Mouse (Mus musculus): Measurements from ENCODE around the gene Irx5.

Irx5 gene

DNA sequence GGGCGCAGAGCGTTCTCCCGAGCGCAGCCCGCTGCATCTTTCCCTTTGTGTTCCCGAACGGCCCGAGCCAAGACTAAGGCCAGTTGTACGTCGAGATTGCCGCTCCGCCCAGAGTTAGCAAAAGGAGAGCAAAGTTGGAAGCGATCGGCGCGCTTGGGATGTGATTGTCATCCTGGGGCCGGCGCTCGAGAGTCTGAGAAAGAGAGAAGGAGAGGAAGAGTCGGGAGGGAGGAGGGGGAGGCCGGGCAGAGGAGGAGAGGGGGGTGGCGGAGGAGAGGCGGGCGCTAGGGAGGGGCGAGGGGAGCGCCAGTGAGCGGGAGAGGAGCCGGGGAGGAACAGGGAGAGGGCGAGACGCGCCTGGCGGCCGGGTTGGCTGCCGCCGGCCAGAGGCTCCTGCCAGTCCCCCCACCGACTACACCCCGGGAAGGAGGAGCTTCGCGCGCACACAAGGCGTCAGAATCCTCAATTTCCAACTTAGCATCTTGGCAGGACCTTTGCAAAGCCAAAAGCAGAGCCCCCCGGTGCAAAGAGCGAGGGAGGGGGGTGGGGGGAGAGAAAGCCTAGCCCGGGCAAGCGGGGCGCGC is at the start of gene Irx5:
Gene Irx5 (plus strand): TSS at position 228 of the 584 bp plus-strand sequence.
- no peak for DNase-seq (ENCODE audit: low read depth, low spot score)

DNA sequence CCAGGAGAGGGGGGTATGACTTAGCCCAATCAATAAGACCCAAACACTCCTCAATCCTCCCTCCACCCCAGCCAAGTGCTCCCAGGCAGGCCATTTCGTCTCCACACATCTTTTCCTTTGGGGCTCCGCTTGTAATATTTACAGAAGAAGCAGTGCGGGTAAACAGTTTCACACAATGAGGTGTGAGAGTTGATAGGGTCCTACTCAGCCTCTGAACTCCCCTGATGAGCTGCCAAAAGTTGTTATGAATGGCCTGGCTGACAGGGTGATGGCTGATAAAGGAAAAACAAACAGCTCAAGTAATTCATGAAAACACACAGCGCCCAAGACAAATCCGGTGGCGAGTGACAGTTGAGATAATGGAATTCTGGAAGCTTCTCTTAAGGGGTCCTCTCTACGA is 45.2 kb upstream of the Irx5 start:
- DNase-seq (ENCODE audit: low read depth, low spot score) = no peak

DNA sequence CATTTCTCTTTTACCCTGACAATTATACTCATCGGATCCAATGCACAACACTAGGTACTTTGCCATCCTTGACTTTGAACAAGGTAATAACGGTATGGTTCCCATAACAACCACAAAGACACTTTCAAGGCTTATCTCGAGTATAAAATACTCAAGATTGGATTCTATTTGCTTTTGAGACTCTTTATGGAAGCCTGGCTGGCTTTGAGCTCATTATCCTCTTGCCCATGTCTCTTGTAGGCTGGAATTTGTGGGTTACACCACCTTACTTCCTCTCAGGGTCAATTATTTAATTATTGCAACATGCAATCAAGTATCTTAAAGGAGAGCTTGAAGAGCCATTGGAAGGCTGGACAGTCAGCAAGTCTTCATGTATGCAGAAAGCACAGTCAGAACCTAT is 43.7 kb upstream of the Irx5 start:
- DNase-seq (ENCODE audit: low read depth, low spot score) = no peak

DNA sequence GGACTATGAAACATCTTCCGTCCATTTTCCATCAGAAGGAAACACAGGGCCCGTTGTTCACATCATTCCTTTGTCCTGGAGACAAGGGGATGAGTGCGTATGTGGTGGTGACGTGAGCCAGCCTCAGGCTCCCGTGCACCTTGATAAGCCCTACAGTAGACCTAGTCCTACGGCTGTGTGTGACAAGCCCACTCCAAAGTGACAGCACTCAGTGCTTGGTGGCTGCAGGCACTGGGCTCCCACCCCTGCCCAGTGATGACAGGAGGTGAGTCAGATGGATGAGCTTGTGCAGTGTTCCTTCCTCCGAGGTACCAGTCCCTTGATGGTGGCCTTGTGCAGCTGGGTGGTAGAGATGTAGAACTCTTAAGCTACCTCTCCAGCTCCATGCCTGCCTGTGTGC is 33.7 kb upstream of the Irx5 start:
- DNase-seq (ENCODE audit: low read depth, low spot score) = no peak

DNA sequence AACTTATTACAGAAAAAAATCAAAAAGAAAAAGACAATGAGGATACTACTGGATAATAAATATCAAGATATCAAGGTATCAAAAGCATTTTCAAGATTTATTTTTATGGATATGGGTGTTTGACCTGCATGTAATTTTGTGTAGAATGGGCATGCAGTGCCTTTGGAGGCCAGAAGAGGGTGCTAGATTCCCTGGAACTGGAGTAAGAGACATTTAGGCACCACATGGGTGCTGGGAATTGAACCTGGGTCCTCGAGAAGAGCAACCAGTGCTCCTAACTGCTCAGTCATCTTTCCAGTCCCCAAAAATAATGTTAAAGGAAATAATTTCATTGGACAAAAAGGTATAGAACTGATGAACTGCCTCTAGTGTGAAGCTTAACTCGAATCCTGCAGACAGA is 30.2 kb upstream of the Irx5 start:
- no peak for DNase-seq (ENCODE audit: low read depth, low spot score)

DNA sequence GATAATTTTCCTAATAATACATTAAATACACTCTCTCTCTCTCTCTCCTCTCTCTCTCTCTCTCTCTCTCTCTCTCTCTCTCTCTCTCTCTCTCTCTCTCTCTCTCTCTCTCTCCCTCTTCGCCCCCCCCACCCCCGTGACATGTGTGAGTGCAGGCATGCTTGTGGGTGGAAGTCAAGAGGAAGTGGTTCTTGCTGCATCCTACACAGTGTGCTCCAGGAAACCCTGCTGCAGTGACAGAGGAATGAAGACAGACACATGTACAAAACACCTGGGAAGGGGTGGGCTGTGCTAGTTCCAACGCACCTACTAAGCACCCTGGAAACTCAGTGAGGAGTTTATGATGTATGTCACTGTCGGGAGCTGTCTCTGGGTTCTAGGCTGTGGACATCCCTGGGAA is 28.2 kb upstream of the Irx5 start:
- peak; percentile 33 for DNase-seq (ENCODE audit: low read depth, low spot score)

DNA sequence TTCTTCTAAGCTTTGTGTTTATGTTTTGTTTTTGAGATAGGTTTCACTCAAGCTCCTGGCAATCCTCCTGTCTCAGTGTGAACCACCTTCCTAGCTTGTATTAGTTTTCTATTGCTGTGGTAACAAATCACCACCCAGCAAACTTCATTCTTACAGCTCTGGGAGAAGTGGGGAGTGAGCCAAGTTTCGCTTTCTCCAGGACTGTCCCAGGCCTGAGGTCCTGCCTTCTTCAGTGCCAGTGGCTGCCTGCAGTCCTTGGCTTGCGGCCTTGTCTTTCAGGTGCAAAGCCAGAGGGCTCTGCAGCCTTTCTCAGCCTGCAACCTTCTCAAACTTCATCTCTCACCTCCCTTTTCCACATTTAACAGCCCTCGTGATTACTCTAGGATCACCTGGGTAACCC is 25.6 kb upstream of the Irx5 start:
- DNase-seq (ENCODE audit: low read depth, low spot score) = no peak

DNA sequence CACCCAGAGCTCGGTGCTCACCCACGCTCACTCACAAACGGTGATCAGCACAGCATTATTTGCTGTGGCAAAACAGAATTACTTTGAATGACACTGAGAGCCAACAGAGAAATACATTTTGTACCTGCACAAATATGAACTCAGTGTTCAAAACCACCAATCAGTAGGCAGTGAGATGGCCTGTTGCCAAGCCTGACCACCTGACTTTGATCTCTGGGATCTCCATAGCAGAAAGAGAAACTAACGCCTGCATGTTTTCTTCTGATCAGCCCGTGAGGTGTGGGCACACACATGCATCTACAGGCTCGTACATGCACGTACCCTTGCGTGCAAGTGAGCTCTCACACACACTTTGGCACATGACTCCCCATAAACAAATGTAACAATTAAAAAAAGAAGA is 24.0 kb upstream of the Irx5 start:
- DNase-seq (ENCODE audit: low read depth, low spot score) = no peak

DNA sequence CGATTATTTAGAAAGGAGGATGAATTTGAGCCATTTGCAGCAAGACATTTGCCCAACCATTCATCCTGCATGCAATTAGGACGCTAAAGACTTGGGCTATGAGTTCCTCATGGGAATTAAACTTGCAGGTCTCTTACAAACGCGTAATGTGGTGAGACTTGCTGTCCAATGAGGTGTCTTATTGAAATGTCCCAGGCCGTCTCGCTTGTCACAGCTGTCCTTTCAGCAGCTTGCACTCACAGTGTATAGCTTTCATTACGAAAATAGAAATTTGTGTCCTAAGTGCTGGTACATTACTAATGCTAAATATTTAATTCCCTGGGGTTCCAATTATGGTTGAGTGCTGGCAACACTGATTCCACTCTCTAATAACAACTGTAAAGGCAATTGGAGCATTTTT is 22.3 kb upstream of the Irx5 start:
- no peak for DNase-seq (ENCODE audit: low read depth, low spot score)

DNA sequence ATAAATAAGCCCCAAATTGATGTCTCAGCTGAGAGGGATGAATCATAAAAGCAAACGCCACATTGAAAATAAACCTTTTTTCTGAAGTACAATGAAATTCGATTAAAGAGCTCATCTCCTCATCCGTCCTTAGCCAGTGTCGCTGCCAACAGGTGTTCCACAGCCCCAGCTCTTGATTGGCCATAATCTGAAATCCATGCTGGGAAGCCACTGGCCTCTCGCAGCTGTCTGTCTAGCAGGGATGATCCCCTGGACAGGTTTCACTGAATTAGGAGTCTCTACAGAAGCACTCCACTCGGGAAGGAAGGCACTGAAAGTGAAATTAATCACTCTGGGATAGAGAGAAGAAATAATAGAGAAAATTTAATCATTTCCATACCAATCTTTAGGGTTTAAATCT is 21.4 kb upstream of the Irx5 start:
- DNase-seq (ENCODE audit: low read depth, low spot score) = no peak

DNA sequence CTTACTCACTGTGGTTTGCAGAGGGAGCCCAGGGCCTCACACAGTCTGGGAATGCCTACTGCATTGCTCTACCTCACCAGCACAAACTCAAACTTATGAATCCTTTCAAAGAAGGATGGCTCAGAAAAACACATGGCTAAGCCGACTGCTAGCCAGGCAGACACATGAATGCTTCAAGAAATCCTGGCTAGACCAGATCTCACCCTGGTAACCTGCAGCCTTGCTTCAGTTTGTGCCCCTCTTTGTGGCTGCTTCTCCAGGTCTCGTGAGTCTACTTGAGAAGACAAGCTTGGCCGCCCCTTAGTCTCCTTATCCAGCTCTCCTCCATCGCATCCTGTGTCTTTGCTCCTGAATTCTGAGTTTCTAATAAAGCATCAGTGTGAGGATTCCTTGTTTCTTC is 13.9 kb upstream of the Irx5 start:
- no peak for DNase-seq (ENCODE audit: low read depth, low spot score)

DNA sequence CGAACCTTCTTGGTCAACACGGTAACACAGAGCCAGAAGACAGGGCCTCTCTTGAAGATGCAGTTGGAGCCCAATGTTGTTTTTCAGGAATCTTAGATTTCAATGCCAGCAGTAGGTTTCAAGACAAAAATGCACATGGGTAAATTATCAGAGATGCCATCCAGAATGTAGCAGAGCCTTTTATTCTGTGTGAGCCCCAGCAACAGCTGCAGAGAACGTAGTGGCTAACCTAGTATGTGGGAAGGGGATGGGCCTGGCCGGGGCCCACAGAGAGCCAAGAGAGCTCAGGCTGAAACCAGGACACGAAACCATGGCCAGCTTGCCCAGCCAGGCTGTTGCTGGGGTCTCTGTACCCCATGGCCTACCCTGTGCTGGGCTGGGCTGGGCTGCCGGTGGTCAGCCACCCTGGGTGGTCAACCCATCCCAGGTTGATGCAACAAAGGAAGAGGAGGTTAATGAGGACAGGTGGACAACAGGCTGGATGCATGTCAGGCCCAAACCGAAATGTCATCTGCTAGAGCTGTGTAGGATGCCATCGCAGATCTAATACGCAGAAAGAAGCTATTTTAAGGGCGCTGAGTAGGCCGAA is 7.4 kb upstream of the Irx5 start:
- no peak for DNase-seq (ENCODE audit: low read depth, low spot score)

DNA sequence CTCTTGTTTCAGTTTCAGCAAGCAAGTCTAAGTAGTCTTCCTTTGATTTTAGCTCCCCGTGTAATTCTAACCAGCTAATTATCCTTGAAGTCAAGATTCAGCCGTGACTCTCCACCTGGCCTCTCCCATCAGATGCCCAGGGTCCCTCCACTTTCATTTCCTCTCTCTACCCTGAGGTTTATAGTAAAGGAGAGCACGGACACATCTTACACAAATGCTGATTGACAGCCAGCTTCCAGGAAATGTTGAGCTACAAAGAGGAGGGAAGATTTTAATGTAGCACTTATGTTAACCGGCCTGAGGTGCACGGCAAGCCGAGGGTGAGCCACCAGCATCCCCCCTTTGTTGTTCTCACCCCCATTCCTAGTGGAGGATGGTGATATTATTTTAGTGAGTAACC is 4.0 kb upstream of the Irx5 start:
- no peak for DNase-seq (ENCODE audit: low read depth, low spot score)

DNA sequence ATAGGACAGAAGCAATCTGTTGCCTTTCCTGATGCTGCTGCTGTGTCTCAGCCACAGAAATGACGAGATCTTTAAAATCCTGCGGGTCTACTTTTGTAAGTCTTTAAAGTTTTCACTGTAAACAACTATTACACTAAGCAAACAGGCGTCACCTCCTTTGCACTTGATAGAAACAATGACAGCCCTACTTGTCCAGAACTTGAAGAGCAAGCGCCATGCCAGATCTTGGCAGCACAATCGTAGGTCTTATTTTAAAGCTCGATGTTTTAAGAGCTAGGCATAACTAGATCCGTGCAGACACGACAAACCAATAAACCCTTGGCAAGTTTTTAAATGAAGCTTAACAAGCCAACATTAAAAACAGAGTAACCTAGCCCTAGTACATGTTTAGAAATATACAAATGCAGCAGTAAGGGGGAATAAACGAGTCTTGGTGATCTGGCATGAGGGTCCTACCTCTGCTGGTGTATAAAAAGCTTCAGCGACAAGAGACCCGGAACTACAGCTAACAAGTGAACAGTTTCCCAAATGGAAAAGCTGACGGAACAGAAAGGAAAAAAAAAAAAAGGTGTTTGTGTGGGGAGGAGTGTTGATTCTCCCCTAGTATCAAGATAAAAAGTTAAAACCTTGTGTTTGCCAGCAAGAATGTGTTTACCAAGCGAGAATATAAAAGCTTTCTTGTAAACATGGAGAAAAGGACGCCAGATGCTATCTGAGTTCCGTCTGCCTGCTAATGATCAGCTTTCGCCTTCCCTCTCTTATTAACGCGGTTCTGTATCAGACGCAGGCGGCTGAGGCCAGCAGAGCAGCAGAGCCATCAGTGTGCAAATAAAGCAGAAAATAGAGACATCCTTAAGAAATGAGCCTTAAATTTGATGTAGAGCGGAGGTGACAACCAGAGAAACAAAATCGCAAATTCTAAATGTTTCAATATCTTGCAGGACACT is 2.6 kb upstream of the Irx5 start:
- DNase-seq (ENCODE audit: low read depth, low spot score) = no peak

DNA sequence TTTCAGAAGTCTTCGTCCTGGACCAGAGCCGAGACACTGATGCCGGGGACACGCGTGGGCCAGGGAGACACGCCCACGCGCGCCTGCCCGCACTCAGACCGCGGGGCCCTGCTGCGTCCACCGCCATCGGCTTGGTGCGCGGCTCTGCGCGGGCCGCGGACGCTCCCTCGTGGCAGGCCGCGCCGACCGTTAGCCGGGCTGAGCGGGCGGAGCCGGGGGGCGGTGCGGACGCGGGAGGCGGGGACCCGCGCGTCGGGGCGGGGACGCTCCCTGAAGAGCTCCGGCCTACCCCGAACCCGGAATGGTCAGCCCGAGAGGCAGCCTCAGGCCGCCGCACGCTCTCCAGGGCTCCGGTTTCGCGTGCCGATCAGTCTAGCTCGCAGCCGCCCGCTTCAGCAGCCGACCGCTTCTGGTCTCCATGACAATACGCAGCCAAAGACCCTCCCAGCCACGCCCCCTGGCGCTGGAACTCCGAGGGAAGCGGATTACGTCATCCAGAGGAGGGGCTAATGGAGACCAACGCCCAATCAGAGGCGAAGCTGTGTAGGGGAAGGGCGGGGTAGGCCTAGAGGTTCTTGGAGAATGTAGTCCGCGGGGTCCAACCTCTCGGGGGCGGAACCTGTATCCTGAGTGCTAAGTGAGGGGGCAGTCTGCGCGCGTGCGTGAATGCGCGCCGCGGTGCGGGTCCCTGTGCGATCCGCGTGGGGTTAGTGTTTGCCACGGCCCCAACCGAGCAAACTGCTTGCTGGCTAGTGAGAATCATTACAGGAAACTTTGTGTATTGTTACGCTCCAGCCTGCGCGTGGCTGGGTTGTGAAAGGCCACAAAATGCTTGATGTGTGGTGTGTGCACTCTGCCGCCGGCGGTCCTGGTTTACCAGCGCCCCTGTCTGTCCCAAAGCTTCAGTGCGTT is 1.5 kb upstream of the Irx5 start:
- peak; percentile 94 for DNase-seq (ENCODE audit: low read depth, low spot score)

DNA sequence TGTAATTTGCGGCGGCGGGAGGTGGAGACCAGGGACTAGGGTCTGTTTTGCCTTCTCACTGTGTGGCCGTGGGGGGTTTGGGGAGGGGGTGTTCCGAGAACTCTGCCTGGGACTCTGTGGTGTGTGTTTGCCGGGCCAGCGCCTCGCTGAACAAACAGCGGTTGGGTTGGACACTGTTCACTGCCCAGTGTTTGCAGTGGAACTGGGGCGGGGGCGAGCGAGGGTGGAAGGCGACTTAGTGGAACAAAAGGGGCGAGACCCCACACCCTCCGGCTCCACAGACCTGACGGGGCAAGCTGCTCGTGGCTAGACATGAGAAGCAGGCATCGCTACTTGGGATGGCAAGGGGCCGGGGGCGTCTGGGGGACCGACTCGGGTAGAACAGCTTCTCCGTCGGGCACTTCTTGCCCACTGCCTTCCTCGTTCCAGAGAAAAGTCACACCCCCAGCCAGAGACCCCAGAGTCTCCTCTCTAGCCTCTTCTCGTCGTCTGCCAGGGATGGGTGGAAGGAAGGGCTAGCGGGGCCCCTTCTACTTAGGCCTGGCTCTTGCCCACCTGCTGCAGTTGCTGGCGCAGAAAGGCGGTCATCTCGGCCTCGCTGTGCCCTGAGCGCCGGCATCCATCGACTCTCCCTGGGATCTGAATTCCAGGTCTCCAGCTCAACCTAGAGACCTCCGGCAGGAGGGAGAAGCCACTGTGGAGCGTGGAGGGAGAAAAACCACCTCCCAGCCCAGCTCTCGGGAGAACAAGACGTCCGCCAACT is 631 bp upstream of the Irx5 start:
- no peak for DNase-seq (ENCODE audit: low read depth, low spot score)

DNA sequence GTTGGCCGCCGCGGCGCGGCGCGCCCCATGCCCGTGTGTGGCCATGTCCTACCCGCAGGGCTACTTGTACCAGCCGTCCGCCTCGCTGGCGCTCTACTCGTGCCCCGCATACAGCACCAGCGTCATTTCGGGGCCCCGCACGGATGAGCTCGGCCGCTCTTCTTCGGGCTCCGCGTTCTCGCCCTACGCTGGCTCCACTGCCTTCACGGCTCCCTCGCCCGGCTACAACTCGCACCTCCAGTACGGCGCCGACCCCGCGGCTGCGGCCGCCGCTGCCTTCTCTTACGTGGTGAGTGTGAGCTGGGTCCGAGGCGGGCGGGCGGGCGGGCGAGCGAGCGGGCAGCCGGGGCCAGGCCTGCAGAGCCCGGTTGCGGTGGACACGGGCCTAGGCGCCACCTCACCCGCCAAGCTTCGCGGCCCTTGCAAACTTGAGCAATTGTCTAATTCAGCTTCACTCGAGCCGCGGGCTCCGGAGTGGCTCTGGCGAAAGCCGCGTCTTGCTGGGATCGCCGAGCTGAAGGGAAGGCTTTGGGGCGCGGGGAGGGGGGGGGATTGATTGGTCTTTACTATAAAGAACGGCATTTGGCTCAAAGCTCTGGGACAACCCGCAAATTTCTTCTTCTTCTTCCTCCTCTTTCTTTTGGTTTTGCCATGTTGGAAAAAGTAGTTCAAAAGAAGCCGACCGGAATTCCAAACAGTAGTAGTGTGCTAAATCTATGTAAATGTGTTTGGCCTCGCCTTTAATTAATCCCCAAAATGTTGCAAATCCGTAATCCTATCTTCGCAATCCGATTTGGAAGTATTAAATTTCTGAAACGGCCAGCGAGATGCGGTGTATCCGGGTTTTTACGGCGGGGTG is 945 bp downstream of the Irx5 start:
- DNase-seq (ENCODE audit: low read depth, low spot score) = no peak

DNA sequence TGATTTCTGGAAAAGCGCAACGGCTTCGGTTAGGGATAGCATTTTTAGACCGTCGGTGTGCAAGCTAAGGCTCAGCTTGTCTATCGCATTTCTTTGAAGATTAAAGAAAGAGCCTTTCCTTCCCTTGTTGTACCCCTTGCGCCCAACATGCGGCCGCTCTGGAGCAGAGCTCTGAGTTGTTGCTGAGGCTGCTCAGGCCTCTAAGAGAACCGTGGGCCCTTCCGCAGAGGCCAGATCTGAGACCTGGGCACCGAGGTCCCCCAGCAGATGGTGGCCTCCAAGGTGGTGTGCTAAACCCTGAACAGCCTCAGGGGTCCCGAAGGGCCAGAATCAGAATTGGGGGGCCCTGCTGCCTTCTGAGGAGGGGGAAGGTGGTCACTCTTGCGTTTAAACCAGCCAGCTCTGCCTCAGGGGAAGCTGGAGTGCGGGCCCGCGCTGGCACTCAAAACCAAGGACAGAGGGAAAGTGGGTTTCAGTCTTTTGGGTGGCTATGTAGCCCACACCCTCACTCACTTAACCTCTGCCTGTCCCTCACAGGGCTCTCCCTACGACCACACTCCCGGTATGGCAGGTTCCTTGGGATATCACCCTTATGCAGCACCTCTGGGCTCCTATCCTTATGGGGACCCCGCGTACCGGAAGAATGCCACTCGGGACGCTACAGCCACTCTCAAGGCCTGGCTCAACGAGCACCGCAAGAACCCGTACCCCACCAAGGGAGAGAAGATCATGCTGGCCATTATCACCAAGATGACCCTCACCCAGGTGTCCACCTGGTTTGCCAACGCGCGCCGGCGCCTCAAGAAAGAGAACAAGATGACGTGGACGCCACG is 1.8 kb downstream of the Irx5 start:
- no peak for DNase-seq (ENCODE audit: low read depth, low spot score)

DNA sequence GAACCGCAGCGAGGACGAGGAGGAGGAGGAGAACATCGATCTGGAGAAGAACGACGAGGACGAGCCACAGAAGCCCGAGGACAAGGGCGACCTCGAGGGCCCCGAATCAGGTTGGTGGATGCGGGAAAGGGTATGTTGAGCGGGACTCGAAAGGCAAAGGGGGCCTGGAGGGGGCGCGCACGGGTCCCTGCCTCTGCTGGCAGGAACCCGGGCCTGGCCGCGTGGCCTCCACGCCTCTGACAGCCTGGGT is 2.3 kb downstream of the Irx5 start:
- DNase-seq (ENCODE audit: low read depth, low spot score) = no peak

Data from CD4-positive, CD25-positive, alpha-beta regulatory T cell, adult 2 months (primary cell).